Mouse (Mus musculus) stomach, postnatal 0 days (tissue): ENCODE results near the gene 2900092C05Rik.

Experiments used
- CTCF ChIP-seq: IDR thresholded peaks from 2 replicates; pipeline ENCODE4 v1.5.1; 2016; ENCODE audit warnings: antibody characterized with exemption, low read depth, mild to moderate bottlenecking, moderate library complexity
- EP300 ChIP-seq: optimal IDR thresholded peaks from 2 replicates; pipeline ENCODE3; 2016; ENCODE audit warnings: antibody characterized with exemption

- TF ChIP-seq CTCF: no peak
- no peak for TF ChIP-seq EP300
These were observed 1.4 kb upstream of the 2900092C05Rik start for GRCm38 (mm10) chr7:12510913-12511312.
